Mouse (Mus musculus) bone marrow, adult 2 months (tissue): Measurements from ENCODE around the gene Vmn2r85.
"Not testable (repeated sequence)": the region's sequence is repeated elsewhere in the genome, so short reads cannot be mapped to it uniquely, and the experiment has no call there.

Experiments
- CTCF ChIP-seq: fragments of 200-500 bp; IDR thresholded peaks from 2 replicates; pipeline ENCODE4 v1.5.1; 2011; ENCODE audit warnings: low read length, control low read depth; ENCODE audit not compliant: control insufficient read depth, insufficient read depth
- POLR2A ChIP-seq: fragments of 200-500 bp; IDR thresholded peaks from 2 replicates; pipeline ENCODE4 v1.6.1; 2011; ENCODE audit warnings: low read depth, mild to moderate bottlenecking, control low read depth, low read length, borderline replicate concordance; ENCODE audit not compliant: control insufficient read depth

DNA sequence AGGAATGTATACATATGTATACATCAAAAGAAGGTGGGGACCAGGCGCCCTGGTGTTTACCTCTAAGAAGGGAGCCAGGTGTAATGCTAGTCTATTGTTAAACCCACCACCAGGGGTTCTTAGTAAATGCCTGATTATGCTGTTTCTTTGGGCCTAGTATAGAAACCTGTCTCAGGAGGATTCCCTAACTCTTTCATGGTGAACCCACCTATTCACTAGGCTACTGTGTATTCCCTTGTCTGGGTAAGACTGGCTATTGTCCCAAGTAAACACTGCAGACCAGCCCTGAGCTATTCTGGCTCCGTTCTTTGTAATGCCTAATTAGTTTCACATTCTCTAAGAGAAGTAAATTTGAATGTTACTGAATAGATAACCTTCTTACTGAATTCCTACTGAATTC is 9.5 kb downstream of the Vmn2r85 start:
- TF ChIP-seq CTCF, POLR2A: not testable (repeated sequence)
